Mouse (Mus musculus) stomach, embryonic 16.5 days (tissue): ENCODE results near the gene Sorl1. TPM values are rescaled to one million over a fixed set of nuclear protein-coding genes. Genes with fewer than 3 reads are reported as not detected.

Source experiments
- ATAC-seq: fragments of 200-750 bp; cut with Nextera tagmentation; 2 replicates; pipeline ENCODE4 v1.8.0; 2017; ENCODE audit warnings: moderate number of reproducible peaks, moderate TSS enrichment; ENCODE audit not compliant: insufficient read depth, low FRiP score
- H3K27ac ChIP-seq: fragments of 300-500 bp; sonication (generic); 2 replicates; pipeline ENCODE4 v1.5.1; 2014; ENCODE audit warnings: low read length
- H3K27me3 ChIP-seq: fragments of 300-500 bp; sonication (generic); 2 replicates; pipeline ENCODE4 v1.6.1; 2014; ENCODE audit warnings: low read length, control low read depth, mixed read lengths; ENCODE audit not compliant: control insufficient read depth, insufficient read depth
- H3K36me3 ChIP-seq: fragments of 300-500 bp; sonication (generic); 2 replicates; pipeline ENCODE4 v1.6.1; 2014; ENCODE audit warnings: low read length; ENCODE audit not compliant: control insufficient read depth, insufficient read depth
- H3K4me1 ChIP-seq: fragments of 300-500 bp; sonication (generic); 2 replicates; pipeline ENCODE4 v1.6.1; 2014; ENCODE audit warnings: low read length, control low read depth, mixed read lengths; ENCODE audit not compliant: control insufficient read depth, insufficient read depth
- H3K4me2 ChIP-seq: fragments of 300-500 bp; sonication (generic); 2 replicates; pipeline ENCODE4 v1.6.1; 2014; ENCODE audit warnings: low read depth, low read length, mixed read lengths
- H3K4me3 ChIP-seq: fragments of 300-500 bp; sonication (generic); replicated peaks from 2 replicates; pipeline ENCODE4 v1.5.1; 2014; ENCODE audit warnings: mild to moderate bottlenecking, low read length
- H3K9ac ChIP-seq: fragments of 300-500 bp; sonication (generic); 2 replicates; pipeline ENCODE4 v1.6.1; 2014; ENCODE audit warnings: low read length
- H3K9me3 ChIP-seq: fragments of 300-500 bp; sonication (generic); replicated peaks from 2 replicates; pipeline ENCODE4 v1.6.1; 2016; ENCODE audit warnings: low read length, control low read depth; ENCODE audit not compliant: control insufficient read depth
- WGBS: fragments of 180-500 bp; shearing (Covaris S2); extraction: QIAGEN DNeasy Blood & Tissue Kit; methylation state at CpG from one replicate; pipeline ENCODE4 v1.1.7; 2014; 5-methylcytosine and 5-hydroxymethylcytosine counted together
- polyA plus RNA-seq: library from polyadenylated mRNA; unstranded; fragments of >200 nt; fragmentation: Nextera tagmentation; extraction: Ambion mirVana; gene quantifications from 2 replicates; pipeline ENCODE4 v1.2.1, GENCODE M21; 2015

Gene Sorl1
- polyA plus RNA-seq, 1 experiment from 2014 or later, result 12.9 TPM

DNA sequence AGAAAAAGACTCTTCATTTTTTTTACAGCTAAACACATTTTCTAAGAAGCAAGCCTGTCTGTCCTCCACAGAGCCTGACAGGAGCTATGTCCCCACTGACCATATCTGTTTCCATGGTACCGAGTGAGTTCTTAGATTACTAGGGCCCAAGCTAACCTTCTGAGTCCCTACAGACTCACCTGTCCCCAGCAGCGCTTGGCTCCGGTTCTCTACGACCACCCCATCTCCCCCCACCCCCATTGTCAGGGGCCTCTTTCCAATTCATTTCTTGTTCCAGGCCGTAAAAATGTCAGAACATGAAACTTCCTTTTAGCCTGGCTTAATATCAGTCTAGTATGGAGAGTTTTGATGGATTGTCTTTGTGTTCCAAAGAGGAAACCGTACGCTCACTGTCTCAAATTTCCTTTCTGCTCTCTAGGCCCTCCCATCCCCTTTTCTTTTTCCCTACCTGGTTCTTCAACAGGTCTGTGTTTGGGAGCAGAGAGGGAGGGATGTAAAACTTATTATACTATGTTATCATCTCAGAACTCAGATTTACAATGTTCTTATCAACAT is 171.4 kb downstream of the Sorl1 start:
- H3K36me3 ChIP-seq, result no peaks in the 10 kb centered on the region
- 0 out of 2 replicates have a peak overlapping the region, but pooled peaks have one; percentile 38 for H3K9ac ChIP-seq
- no peak overlapping the region for H3K4me3 ChIP-seq
- H3K4me1 ChIP-seq, result peaks cover 21% of the 10 kb centered on the region
- H3K9me3 ChIP-seq, result no peaks in the 10 kb centered on the region
- H3K27me3 ChIP-seq, result no peaks in the 10 kb centered on the region
- no peak for ATAC-seq
- WGBS, result 36% methylated on average over 7 of the region's 7 CpGs
- peak overlapping the region; percentile 98 for H3K27ac ChIP-seq
- no peak overlapping the region for H3K4me2 ChIP-seq

- H3K36me3 ChIP-seq, result no peaks in the 10 kb centered on the region
- peak overlapping the region; percentile 77 for H3K9ac ChIP-seq
- no peaks in the 10 kb centered on the region for H3K9me3 ChIP-seq
- ATAC-seq, result peak; percentile 21; the same call in 1 of the 2 replicates
- H3K4me3 ChIP-seq, result peak overlapping the region; percentile 51
- peak overlapping the region; percentile 79 for H3K4me2 ChIP-seq
- peak overlapping the region; percentile 98 for H3K27ac ChIP-seq
- 7% methylated on average over 16 of the region's 16 CpGs for WGBS
- peaks cover 21% of the 10 kb centered on the region for H3K4me1 ChIP-seq
- no peaks in the 10 kb centered on the region for H3K27me3 ChIP-seq
Measured at GRCm38 (mm10) chr9:41951472-41952129, 172.5 kb downstream of the Sorl1 start.

DNA sequence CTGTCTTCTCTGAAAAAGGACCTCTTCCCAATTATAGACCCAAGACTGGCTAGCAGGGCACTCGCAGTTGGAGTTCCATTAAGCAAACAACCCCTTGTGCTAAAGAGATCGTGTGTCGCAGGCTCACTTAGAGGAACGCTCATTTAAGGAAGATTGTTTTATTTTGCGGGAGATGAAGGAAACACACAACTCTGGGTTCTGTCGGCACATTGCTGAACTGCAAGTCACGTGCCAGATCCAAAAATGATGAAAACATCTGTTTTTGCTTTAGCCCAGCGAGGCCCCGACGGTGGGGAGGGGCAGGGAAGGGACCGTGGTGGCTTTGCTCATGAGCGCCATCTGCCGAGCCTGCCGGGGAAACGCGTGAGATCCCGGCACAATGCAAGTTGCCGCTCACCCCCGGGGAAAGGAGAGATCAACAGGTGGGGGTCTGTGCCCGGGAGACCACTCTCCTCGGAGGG is 173.1 kb downstream of the Sorl1 start:
- H3K9me3 ChIP-seq, result no peaks in the 10 kb centered on the region
- H3K4me1 ChIP-seq, result peaks cover 21% of the 10 kb centered on the region
- H3K36me3 ChIP-seq, result no peaks in the 10 kb centered on the region
- H3K9ac ChIP-seq, result peak overlapping the region; percentile 77
- WGBS, result under 1% methylated on average over 21 of the region's 21 CpGs
- H3K27me3 ChIP-seq, result no peaks in the 10 kb centered on the region
- peak; percentile 78 for ATAC-seq
- H3K4me3 ChIP-seq, result peak overlapping the region; percentile 51
- peak overlapping the region; percentile 79 for H3K4me2 ChIP-seq
- peak overlapping the region; percentile 98 for H3K27ac ChIP-seq

DNA sequence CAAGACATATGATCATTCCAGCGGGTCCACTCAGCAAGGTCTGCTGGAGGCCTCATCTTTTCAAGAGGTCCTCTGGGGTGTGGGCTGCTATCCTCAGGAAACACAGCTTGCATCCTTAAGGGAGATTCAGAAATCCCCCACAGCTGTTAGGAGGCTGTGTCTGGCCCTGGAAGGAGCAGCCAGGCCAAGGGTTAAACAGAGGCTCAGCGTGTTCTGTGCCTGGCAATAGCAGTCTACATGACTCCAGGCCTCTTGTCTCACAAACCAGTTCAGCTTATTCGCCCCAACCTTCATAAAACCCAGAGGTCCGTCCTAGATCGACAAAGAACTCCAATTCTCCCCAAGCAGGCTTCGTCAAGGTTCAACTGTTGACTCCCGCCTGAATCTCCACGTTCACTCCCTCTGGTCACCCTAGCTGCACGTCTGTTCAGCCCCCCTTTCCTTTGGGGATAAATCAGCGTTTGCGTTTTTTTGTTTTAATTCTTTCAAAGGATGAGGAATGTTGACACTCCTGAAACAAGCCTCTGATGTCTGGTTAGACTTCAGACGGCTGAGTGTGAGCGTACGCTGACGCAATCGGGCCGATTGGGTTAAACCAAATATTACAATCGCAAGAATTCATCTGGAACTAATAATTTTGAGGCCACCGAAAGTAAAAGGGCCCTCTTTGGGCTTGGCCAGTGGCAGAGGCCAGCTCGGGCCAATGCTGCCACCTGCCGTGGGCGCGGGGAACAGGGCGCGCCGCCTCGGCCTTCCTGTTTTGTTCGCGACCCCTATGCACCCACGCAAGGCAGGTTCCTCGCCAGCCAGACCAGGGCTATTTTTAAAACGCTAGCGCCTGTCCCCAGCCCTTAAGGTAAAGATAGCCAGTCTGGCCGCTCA is 173.7 kb downstream of the Sorl1 start:
- peak; percentile 89 for ATAC-seq
- Histone ChIP-seq H3K27ac (peak overlapping the region; percentile 98), H3K4me2 (peak overlapping the region; percentile 79), H3K4me1 (peaks cover 21% of the 10 kb centered on the region), H3K4me3 (peak overlapping the region; percentile 51), H3K9ac (peak overlapping the region; percentile 77), H3K27me3 (no peaks in the 10 kb centered on the region), H3K9me3 (no peaks in the 10 kb centered on the region), H3K36me3 (no peaks in the 10 kb centered on the region)
- WGBS, result 4% methylated on average over 34 of the region's 34 CpGs

DNA sequence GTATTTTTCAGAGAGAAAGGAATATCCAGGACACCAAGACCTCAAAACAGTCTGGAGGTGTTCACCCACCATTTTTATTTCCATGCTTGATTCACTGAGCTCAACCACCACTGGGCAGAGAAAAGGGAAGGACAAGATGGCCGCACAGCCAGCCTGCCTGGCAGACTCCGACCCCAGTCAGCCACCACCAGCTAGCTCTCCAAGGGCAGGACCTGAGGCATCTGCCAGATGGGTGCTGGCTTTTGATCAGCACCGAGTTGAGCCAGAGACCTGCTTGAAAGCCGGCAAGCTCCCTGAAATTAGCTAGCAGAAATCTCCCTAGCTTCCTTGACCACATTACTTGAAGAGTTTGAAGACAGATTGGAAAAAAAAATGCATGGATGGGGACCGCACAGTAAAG is 174.6 kb downstream of the Sorl1 start:
- H3K4me1 ChIP-seq, result peaks cover 21% of the 10 kb centered on the region
- peak overlapping the region; percentile 77; the same call in 1 of the 2 replicates for H3K9ac ChIP-seq
- no peak overlapping the region for H3K4me3 ChIP-seq
- no peak for ATAC-seq
- WGBS, result 74% methylated on average over 5 of the region's 5 CpGs
- H3K9me3 ChIP-seq, result no peaks in the 10 kb centered on the region
- no peaks in the 10 kb centered on the region for H3K27me3 ChIP-seq
- no peak overlapping the region for H3K4me2 ChIP-seq
- no peaks in the 10 kb centered on the region for H3K36me3 ChIP-seq
- H3K27ac ChIP-seq, result peak overlapping the region; percentile 98

GRCm38 (mm10) chr9:41944964-41945363 is 179.1 kb downstream of the Sorl1 start:
- no peak overlapping the region for H3K4me3 ChIP-seq
- no peaks in the 10 kb centered on the region for H3K36me3 ChIP-seq
- 89% methylated on average over 7 of the region's 7 CpGs for WGBS
- peaks cover 6% of the 10 kb centered on the region; the same call in 1 of the 2 replicates for H3K4me1 ChIP-seq
- no peak overlapping the region for H3K27ac ChIP-seq
- no peaks in the 10 kb centered on the region for H3K9me3 ChIP-seq
- H3K4me2 ChIP-seq, result no peak overlapping the region
- no peak overlapping the region for H3K9ac ChIP-seq
- no peaks in the 10 kb centered on the region for H3K27me3 ChIP-seq
- ATAC-seq, result no peak

DNA sequence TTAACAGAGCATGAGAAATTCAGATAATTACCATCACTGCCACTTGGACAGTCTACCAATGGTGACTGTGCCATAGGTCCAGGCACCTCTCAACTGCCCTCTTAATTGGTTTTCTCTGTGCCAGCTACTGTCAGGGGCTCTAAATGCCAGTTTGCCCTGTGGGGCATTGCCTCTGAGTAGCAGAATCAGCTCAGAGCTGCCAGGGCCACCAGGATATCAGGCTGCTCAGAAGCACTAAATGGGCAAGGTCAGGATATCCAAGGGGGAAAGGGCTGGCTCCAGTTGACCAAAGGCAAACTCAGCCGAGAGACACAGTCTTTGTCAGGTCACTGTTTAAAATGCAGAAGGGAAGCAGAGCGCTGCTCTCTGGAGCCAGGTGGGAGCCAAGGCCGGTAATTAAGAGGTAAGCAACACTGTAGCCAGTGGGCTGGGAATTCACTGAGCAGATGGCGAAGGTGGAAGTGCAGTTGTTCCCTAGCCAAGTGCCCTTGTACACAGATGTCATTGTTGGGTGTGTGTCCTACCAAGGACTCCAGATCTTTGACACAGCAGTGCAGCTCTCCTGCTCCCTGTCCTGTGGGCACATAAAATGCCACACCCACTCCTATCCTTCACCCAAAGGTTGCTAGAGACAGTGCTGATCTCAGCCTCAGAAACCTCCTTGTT is 181.0 kb downstream of the Sorl1 start:
- WGBS, result 73% methylated on average over 4 of the region's 4 CpGs
- Histone ChIP-seq H3K27ac (no peak overlapping the region), H3K4me1 (no peaks in the 10 kb centered on the region; the same call in 1 of the 2 replicates), H3K4me3 (no peak overlapping the region), H3K27me3 (no peaks in the 10 kb centered on the region), H3K4me2 (no peak overlapping the region), H3K36me3 (no peaks in the 10 kb centered on the region), H3K9ac (no peak overlapping the region), H3K9me3 (no peaks in the 10 kb centered on the region)
- no peak for ATAC-seq

GRCm38 (mm10) chr9:41940311-41940853 is 183.7 kb downstream of the Sorl1 start:
- H3K4me3 ChIP-seq, result no peak overlapping the region
- H3K9me3 ChIP-seq, result no peaks in the 10 kb centered on the region
- H3K27ac ChIP-seq, result no peak overlapping the region
- peaks cover 17% of the 10 kb centered on the region for H3K4me1 ChIP-seq
- no peak for ATAC-seq
- no peaks in the 10 kb centered on the region for H3K36me3 ChIP-seq
- 77% methylated on average over 10 of the region's 10 CpGs for WGBS
- H3K27me3 ChIP-seq, result no peaks in the 10 kb centered on the region
- H3K9ac ChIP-seq, result no peak overlapping the region
- no peak overlapping the region for H3K4me2 ChIP-seq
